Mouse (Mus musculus): ENCODE measurements around the gene Cavin4.

DNA sequence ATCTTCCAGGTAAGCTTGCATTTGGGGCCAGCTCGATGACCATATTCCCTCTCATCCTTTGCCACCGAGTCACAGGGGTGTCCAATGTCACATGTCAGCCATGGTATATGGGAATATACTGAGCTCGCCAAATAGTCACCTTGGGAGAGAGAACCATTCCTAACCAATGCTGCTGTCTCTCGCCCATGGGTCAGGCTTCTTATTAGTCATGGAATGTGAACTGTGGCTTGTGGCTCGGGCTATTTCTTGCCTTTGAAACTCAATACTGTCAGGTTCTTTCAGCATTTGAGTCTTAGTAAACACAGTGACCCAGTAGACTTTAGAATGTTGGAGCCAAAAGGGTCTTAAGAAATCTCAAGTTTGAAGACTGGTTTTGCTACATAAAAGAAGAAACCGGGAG lies 707 bp downstream of the Cavin4 start:
- no peak for TF ChIP-seq GATA1 (IDR thresholded peaks at IDR 0.05; ENCODE audit: low read length)
- no peak for TF ChIP-seq TAL1 (IDR thresholded peaks at IDR 0.05; ENCODE audit: low read length)

Data from erythroblast, embryonic 14.5 days (primary cell).